Mouse (Mus musculus): Measurements from ENCODE around the gene Skp2. TPM values are rescaled to one million over a fixed set of nuclear protein-coding genes. Genes with fewer than 3 reads are reported as not detected.
"Not testable (repeated sequence)": the region's sequence is repeated elsewhere in the genome, so short reads cannot be mapped to it uniquely, and the experiment has no call there.

The Skp2 gene
- total RNA-seq (2021) = 1 to 10 TPM; 6.0 to 8.0 TPM
- long read RNA-seq, experiment 1, partial matches to known transcripts = 2 of 7 reads
- long read RNA-seq, experiment 1, other reads (novel, unspliced or antisense) = 2 of 7 reads
- long read RNA-seq, experiment 2, transcript Skp2-201 (10 exons, 3,118 nt) = major isoform, 7 of 10 reads
- long read RNA-seq, experiment 2, partial matches to known transcripts = 0 of 10 reads
- long read RNA-seq, experiment 2, other reads (novel, unspliced or antisense) = 3 of 10 reads

GRCm38 (mm10) chr15:9155325-9155724 lies at the start of gene Skp2:
Skp2 (minus strand) TSS chr15:9155425.
- no peak for DNase-seq

- no peak for DNase-seq
Measured at GRCm38 (mm10) chr15:9198421-9198820, 43.2 kb upstream of the Skp2 start.

- DNase-seq = not testable (repeated sequence)
Measured at GRCm38 (mm10) chr15:9192685-9193084, 37.5 kb upstream of the Skp2 start.

- no peak for DNase-seq
Measured at GRCm38 (mm10) chr15:9189796-9190195, 34.6 kb upstream of the Skp2 start.

GRCm38 (mm10) chr15:9183995-9184394 lies 28.8 kb upstream of the Skp2 start:
- DNase-seq = no peak

GRCm38 (mm10) chr15:9177038-9177437 lies 21.8 kb upstream of the Skp2 start:
- no peak for DNase-seq

GRCm38 (mm10) chr15:9164125-9164524 lies 8.9 kb upstream of the Skp2 start:
- DNase-seq = no peak

GRCm38 (mm10) chr15:9162557-9163070 lies 7.4 kb upstream of the Skp2 start:
- DNase-seq = no peak

- no peak for DNase-seq
Measured at GRCm38 (mm10) chr15:9140684-9141171, 14.5 kb downstream of the Skp2 start.

- peak; percentile 97 for DNase-seq
Measured at GRCm38 (mm10) chr15:9140252-9140680, 15.0 kb downstream of the Skp2 start, which contains the start of gene Lmbrd2. Lmbrd2 (plus strand) TSS chr15:9140550.

- DNase-seq = no peak
Measured at GRCm38 (mm10) chr15:9139447-9139846, 15.8 kb downstream of the Skp2 start.

GRCm38 (mm10) chr15:9134891-9135507 lies 20.2 kb downstream of the Skp2 start:
- no peak for DNase-seq

- DNase-seq = no peak
Measured at GRCm38 (mm10) chr15:9132693-9133443, 22.4 kb downstream of the Skp2 start.

GRCm38 (mm10) chr15:9131499-9131888 lies 23.7 kb downstream of the Skp2 start:
- no peak for DNase-seq

GRCm38 (mm10) chr15:9130772-9131498 lies 24.3 kb downstream of the Skp2 start:
- DNase-seq = no peak

GRCm38 (mm10) chr15:9127051-9127791 lies 28.0 kb downstream of the Skp2 start:
- DNase-seq = no peak

GRCm38 (mm10) chr15:9124856-9125255 lies 30.4 kb downstream of the Skp2 start:
- DNase-seq = no peak

- no peak for DNase-seq
Measured at GRCm38 (mm10) chr15:9122989-9123388, 32.2 kb downstream of the Skp2 start.

- DNase-seq = peak; percentile 56
Measured at GRCm38 (mm10) chr15:9120081-9120480, 35.1 kb downstream of the Skp2 start.

- DNase-seq = no peak
Measured at GRCm38 (mm10) chr15:9118852-9119251, 36.4 kb downstream of the Skp2 start.

GRCm38 (mm10) chr15:9114599-9114998 lies 40.6 kb downstream of the Skp2 start:
- peak; percentile 23 for DNase-seq

All from adrenal gland, postnatal 10 days (tissue).